Mouse (Mus musculus): Measurements from ENCODE around the gene Plxdc2.

Gene Plxdc2

GRCm38 (mm10) chr2:16571169-16571751 is 215.2 kb downstream of the Plxdc2 start:
- no peaks in the 10 kb centered on the region for H3K27me3 ChIP-seq (ENCODE audit: control insufficient read depth, insufficient read depth, low read length, poor library complexity, severe bottlenecking)
- no peaks in the 10 kb centered on the region for H3K36me3 ChIP-seq (ENCODE audit: control insufficient read depth, insufficient read depth, low read length, poor library complexity, severe bottlenecking)
- DNase-seq (ENCODE audit: low read depth, low spot score), result no peak

GRCm38 (mm10) chr2:16576566-16576965 is 220.5 kb downstream of the Plxdc2 start:
- DNase-seq (ENCODE audit: low read depth, low spot score), result no peak
- H3K27me3 ChIP-seq (ENCODE audit: control insufficient read depth, insufficient read depth, low read length, poor library complexity, severe bottlenecking), result no peaks in the 10 kb centered on the region
- H3K36me3 ChIP-seq (ENCODE audit: control insufficient read depth, insufficient read depth, low read length, poor library complexity, severe bottlenecking), result no peaks in the 10 kb centered on the region

GRCm38 (mm10) chr2:16578153-16578552 is 222.0 kb downstream of the Plxdc2 start:
- Histone ChIP-seq H3K27me3 (ENCODE audit: control insufficient read depth, insufficient read depth, low read length, poor library complexity, severe bottlenecking) (no peaks in the 10 kb centered on the region), H3K36me3 (ENCODE audit: control insufficient read depth, insufficient read depth, low read length, poor library complexity, severe bottlenecking) (no peaks in the 10 kb centered on the region)
- no peak for DNase-seq (ENCODE audit: low read depth, low spot score)

- no peak for DNase-seq (ENCODE audit: low read depth, low spot score)
- Histone ChIP-seq H3K36me3 (ENCODE audit: control insufficient read depth, insufficient read depth, low read length, poor library complexity, severe bottlenecking) (no peaks in the 10 kb centered on the region), H3K27me3 (ENCODE audit: control insufficient read depth, insufficient read depth, low read length, poor library complexity, severe bottlenecking) (no peaks in the 10 kb centered on the region)
Observed at GRCm38 (mm10) chr2:16588546-16588945, 232.4 kb downstream of the Plxdc2 start.

GRCm38 (mm10) chr2:16595451-16595850 is 239.3 kb downstream of the Plxdc2 start:
- H3K27me3 ChIP-seq (ENCODE audit: control insufficient read depth, insufficient read depth, low read length, poor library complexity, severe bottlenecking), result no peaks in the 10 kb centered on the region
- no peak for DNase-seq (ENCODE audit: low read depth, low spot score)
- H3K36me3 ChIP-seq (ENCODE audit: control insufficient read depth, insufficient read depth, low read length, poor library complexity, severe bottlenecking), result no peaks in the 10 kb centered on the region

GRCm38 (mm10) chr2:16598231-16598630 is 242.1 kb downstream of the Plxdc2 start:
- Histone ChIP-seq H3K36me3 (ENCODE audit: control insufficient read depth, insufficient read depth, low read length, poor library complexity, severe bottlenecking) (no peaks in the 10 kb centered on the region), H3K27me3 (ENCODE audit: control insufficient read depth, insufficient read depth, low read length, poor library complexity, severe bottlenecking) (no peaks in the 10 kb centered on the region)
- DNase-seq (ENCODE audit: low read depth, low spot score), result no peak

- Histone ChIP-seq H3K27me3 (ENCODE audit: control insufficient read depth, insufficient read depth, low read length, poor library complexity, severe bottlenecking) (no peaks in the 10 kb centered on the region), H3K36me3 (ENCODE audit: control insufficient read depth, insufficient read depth, low read length, poor library complexity, severe bottlenecking) (no peaks in the 10 kb centered on the region)
- no peak for DNase-seq (ENCODE audit: low read depth, low spot score)
Observed at GRCm38 (mm10) chr2:16604291-16604690, 248.2 kb downstream of the Plxdc2 start.

GRCm38 (mm10) chr2:16607792-16608586 is 251.9 kb downstream of the Plxdc2 start:
- Histone ChIP-seq H3K36me3 (ENCODE audit: control insufficient read depth, insufficient read depth, low read length, poor library complexity, severe bottlenecking) (no peaks in the 10 kb centered on the region), H3K27me3 (ENCODE audit: control insufficient read depth, insufficient read depth, low read length, poor library complexity, severe bottlenecking) (no peaks in the 10 kb centered on the region)
- DNase-seq (ENCODE audit: low read depth, low spot score), result no peak

- Histone ChIP-seq H3K36me3 (ENCODE audit: control insufficient read depth, insufficient read depth, low read length, poor library complexity, severe bottlenecking) (no peaks in the 10 kb centered on the region), H3K27me3 (ENCODE audit: control insufficient read depth, insufficient read depth, low read length, poor library complexity, severe bottlenecking) (no peaks in the 10 kb centered on the region)
- DNase-seq (ENCODE audit: low read depth, low spot score), result no peak
Observed at GRCm38 (mm10) chr2:16642061-16642460, 286.0 kb downstream of the Plxdc2 start.

- Histone ChIP-seq H3K27me3 (ENCODE audit: control insufficient read depth, insufficient read depth, low read length, poor library complexity, severe bottlenecking) (no peaks in the 10 kb centered on the region), H3K36me3 (ENCODE audit: control insufficient read depth, insufficient read depth, low read length, poor library complexity, severe bottlenecking) (no peaks in the 10 kb centered on the region)
- no peak for DNase-seq (ENCODE audit: low read depth, low spot score)
Observed at GRCm38 (mm10) chr2:16651713-16652112, 295.6 kb downstream of the Plxdc2 start.

GRCm38 (mm10) chr2:16664516-16664915 is 308.4 kb downstream of the Plxdc2 start:
- H3K36me3 ChIP-seq (ENCODE audit: control insufficient read depth, insufficient read depth, low read length, poor library complexity, severe bottlenecking), result no peaks in the 10 kb centered on the region
- no peak for DNase-seq (ENCODE audit: low read depth, low spot score)
- no peaks in the 10 kb centered on the region for H3K27me3 ChIP-seq (ENCODE audit: control insufficient read depth, insufficient read depth, low read length, poor library complexity, severe bottlenecking)

GRCm38 (mm10) chr2:16668391-16668790 is 312.3 kb downstream of the Plxdc2 start:
- Histone ChIP-seq H3K36me3 (ENCODE audit: control insufficient read depth, insufficient read depth, low read length, poor library complexity, severe bottlenecking) (no peaks in the 10 kb centered on the region), H3K27me3 (ENCODE audit: control insufficient read depth, insufficient read depth, low read length, poor library complexity, severe bottlenecking) (no peaks in the 10 kb centered on the region)
- DNase-seq (ENCODE audit: low read depth, low spot score), result no peak

- no peaks in the 10 kb centered on the region for H3K27me3 ChIP-seq (ENCODE audit: control insufficient read depth, insufficient read depth, low read length, poor library complexity, severe bottlenecking)
- H3K36me3 ChIP-seq (ENCODE audit: control insufficient read depth, insufficient read depth, low read length, poor library complexity, severe bottlenecking), result no peaks in the 10 kb centered on the region
- peak; percentile 2 for DNase-seq (ENCODE audit: low read depth, low spot score)
Observed at GRCm38 (mm10) chr2:16682905-16683304, 326.8 kb downstream of the Plxdc2 start.

GRCm38 (mm10) chr2:16683739-16684138 is 327.6 kb downstream of the Plxdc2 start:
- no peak for DNase-seq (ENCODE audit: low read depth, low spot score)
- Histone ChIP-seq H3K27me3 (ENCODE audit: control insufficient read depth, insufficient read depth, low read length, poor library complexity, severe bottlenecking) (no peaks in the 10 kb centered on the region), H3K36me3 (ENCODE audit: control insufficient read depth, insufficient read depth, low read length, poor library complexity, severe bottlenecking) (no peaks in the 10 kb centered on the region)

- DNase-seq (ENCODE audit: low read depth, low spot score), result no peak
- no peaks in the 10 kb centered on the region for H3K27me3 ChIP-seq (ENCODE audit: control insufficient read depth, insufficient read depth, low read length, poor library complexity, severe bottlenecking)
- H3K36me3 ChIP-seq (ENCODE audit: control insufficient read depth, insufficient read depth, low read length, poor library complexity, severe bottlenecking), result no peaks in the 10 kb centered on the region
Observed at GRCm38 (mm10) chr2:16684529-16684928, 328.4 kb downstream of the Plxdc2 start.
